Mouse (Mus musculus) heart, adult 2 months (tissue): ENCODE results near the gene Gm40193. TPM values are rescaled to one million over a fixed set of nuclear protein-coding genes. Genes with fewer than 3 reads are reported as not detected.
A peak's percentile ranks its signal among the peaks of the same experiment; 100 is the strongest.

Experiments
- DNase-seq, 2 experiments: peaks; one replicate each; pipeline ENCODE4 v3.0.0; 2021
- H3K27ac ChIP-seq: fragments of 200-600 bp; 2 replicates; pipeline ENCODE4 v1.8.1; 2022
- H3K27me3 ChIP-seq: fragments of 200-500 bp; 2 replicates; pipeline ENCODE4 v1.6.1; 2012; ENCODE audit warnings: mild to moderate bottlenecking, low read length, inconsistent platforms, mixed read lengths; ENCODE audit not compliant: control insufficient read depth, insufficient read depth
- H3K36me3 ChIP-seq: fragments of 200-500 bp; 2 replicates; pipeline ENCODE4 v1.6.1; 2012; ENCODE audit warnings: low read length, inconsistent platforms; ENCODE audit not compliant: control insufficient read depth, insufficient read depth
- H3K4me1 ChIP-seq: fragments of 200-500 bp; 2 replicates; pipeline ENCODE4 v1.6.1; 2011; ENCODE audit warnings: low read length; ENCODE audit not compliant: control insufficient read depth, insufficient read depth
- H3K4me3 ChIP-seq: fragments of 200-600 bp; 2 replicates; pipeline ENCODE4 v1.8.1; 2022
- H3K79me2 ChIP-seq: fragments of 200-500 bp; replicated peaks from 2 replicates; pipeline ENCODE4 v1.6.1; 2012; ENCODE audit warnings: mild to moderate bottlenecking, inconsistent platforms, low read length, moderate library complexity, mixed read lengths; ENCODE audit not compliant: control insufficient read depth, insufficient read depth
- H3K9ac ChIP-seq: fragments of 200-500 bp; 2 replicates; pipeline ENCODE4 v1.6.1; 2012; ENCODE audit warnings: low read depth, mild to moderate bottlenecking, control low read depth, inconsistent platforms, low read length, mixed read lengths
- CTCF ChIP-seq: fragments of 200-600 bp; IDR thresholded peaks from 2 replicates; pipeline ENCODE4 v1.8.1; 2022; ENCODE audit warnings: antibody characterized with exemption, mild to moderate bottlenecking, moderate library complexity
- EP300 ChIP-seq: fragments of 200-500 bp; IDR thresholded peaks from 2 replicates; pipeline ENCODE4 v1.6.1; 2011; ENCODE audit warnings: low read depth, low read length, control low read depth; ENCODE audit not compliant: insufficient read depth
- POLR2A ChIP-seq: fragments of 200-500 bp; IDR thresholded peaks from 2 replicates; pipeline ENCODE4 v1.6.1; 2011; ENCODE audit warnings: mild to moderate bottlenecking, low read depth, low read length, control low read depth; ENCODE audit not compliant: insufficient read depth
- WGBS: fragments of 180-500 bp; shearing (Covaris S2); methylation state at CpG from one replicate; pipeline ENCODE4 v1.1.7; 2018; 5-methylcytosine and 5-hydroxymethylcytosine counted together
- intact Hi-C: fragments of 180-260 bp; cut with DNase I; formaldehyde crosslinking; loops from one replicate; pipeline ENCODE4 v1.15.1; 2025
- polyA plus RNA-seq: library from polyadenylated mRNA; depleted of rRNA; stranded (reverse); fragments of >200 nt; gene quantifications from 2 replicates; pipeline ENCODE4 v1.2.3, GENCODE M21; 2012; rRNA removed
- total RNA-seq, 2 experiments: library from RNA; stranded (reverse); gene quantifications; 2 replicates each; pipeline ENCODE4 v1.2.3; 2021

Gene Gm40193
- total and polyA plus RNA-seq, 3 experiments: not detected

- no peak for TF ChIP-seq POLR2A
- no peak for TF ChIP-seq CTCF
- TF ChIP-seq EP300: no peak
- whole genome bisulfite sequencing: 92% methylated on average over 1 of the region's 1 CpGs
- intact Hi-C loops: loop anchor here (1.0 kb wide), 1 partner anchor 48 kb away; no protein-coding TSS in a partner anchor
- Histone ChIP-seq H3K4me1 (no peaks in the 10 kb centered on the region), H3K9ac (no peak overlapping the region), H3K79me2 (no peaks in the 10 kb centered on the region), H3K4me3 (no peak overlapping the region), H3K27me3 (no peaks in the 10 kb centered on the region), H3K36me3 (no peaks in the 10 kb centered on the region), H3K27ac (no peak overlapping the region)
- no peak for DNase-seq
These were observed 32.3 kb downstream of the Gm40193 start for GRCm38 (mm10) chr11:70500476-70500812.

- no peaks in the 10 kb centered on the region for H3K4me1 ChIP-seq
- H3K27ac ChIP-seq: no peak overlapping the region
- no peak overlapping the region for H3K9ac ChIP-seq
- no peaks in the 10 kb centered on the region for H3K27me3 ChIP-seq
- H3K4me3 ChIP-seq: no peak overlapping the region
- H3K36me3 ChIP-seq: no peaks in the 10 kb centered on the region
- 58% methylated on average over 14 of the region's 14 CpGs for WGBS
- TF ChIP-seq POLR2A: no peak
- TF ChIP-seq CTCF: peak; percentile 76
- H3K79me2 ChIP-seq: no peaks in the 10 kb centered on the region
- DNase-seq: peak in 1 of 2 experiments; percentile 31
- intact Hi-C loops: loop anchor here (1.0 kb wide), 1 partner anchor 48 kb away; no protein-coding TSS in a partner anchor
These were observed 32.9 kb downstream of the Gm40193 start for GRCm38 (mm10) chr11:70499566-70500475.

GRCm38 (mm10) chr11:70489684-70490083 is 43.1 kb downstream of the Gm40193 start:
- no peaks in the 10 kb centered on the region for H3K27me3 ChIP-seq
- peaks cover 1% of the 10 kb centered on the region; the same call in 1 of the 2 replicates for H3K4me1 ChIP-seq
- 0 out of 2 replicates have a peak overlapping the region, but pooled peaks have one; percentile 1 for H3K27ac ChIP-seq
- DNase-seq: peak in 1 of 2 experiments; percentile 34
- no peaks in the 10 kb centered on the region for H3K36me3 ChIP-seq
- no peak overlapping the region for H3K9ac ChIP-seq
- WGBS: 68% methylated on average over 6 of the region's 6 CpGs
- intact Hi-C loops: no loop called here
- no peaks in the 10 kb centered on the region for H3K79me2 ChIP-seq
- no peak overlapping the region for H3K4me3 ChIP-seq
- TF ChIP-seq CTCF (no peak), EP300 (no peak), POLR2A (no peak)

GRCm38 (mm10) chr11:70489138-70489537 is 43.6 kb downstream of the Gm40193 start:
- Histone ChIP-seq H3K4me3 (no peak overlapping the region), H3K79me2 (no peaks in the 10 kb centered on the region), H3K27ac (peak overlapping the region; percentile 1; the same call in 1 of the 2 replicates), H3K9ac (no peak overlapping the region), H3K4me1 (peaks cover 1% of the 10 kb centered on the region; the same call in 1 of the 2 replicates), H3K36me3 (no peaks in the 10 kb centered on the region), H3K27me3 (no peaks in the 10 kb centered on the region)
- 0 out of 2 replicates have a peak, but pooled peaks have one; percentile 26 for TF ChIP-seq EP300
- no peak for TF ChIP-seq CTCF
- intact Hi-C loops: no loop called here
- WGBS: 70% methylated on average over 3 of the region's 3 CpGs
- peak in 1 of 2 experiments; percentile 23 for DNase-seq

GRCm38 (mm10) chr11:70487816-70488215 is 44.9 kb downstream of the Gm40193 start:
- no peak for DNase-seq
- no peaks in the 10 kb centered on the region for H3K27me3 ChIP-seq
- H3K27ac ChIP-seq: no peak overlapping the region
- H3K36me3 ChIP-seq: no peaks in the 10 kb centered on the region
- H3K9ac ChIP-seq: no peak overlapping the region
- intact Hi-C loops: no loop called here
- 22% methylated on average over 4 of the region's 4 CpGs for WGBS
- no peak for TF ChIP-seq POLR2A
- TF ChIP-seq EP300: no peak
- TF ChIP-seq CTCF: no peak
- no peaks in the 10 kb centered on the region for H3K79me2 ChIP-seq
- peaks cover 2% of the 10 kb centered on the region for H3K4me1 ChIP-seq
- H3K4me3 ChIP-seq: no peak overlapping the region

- H3K79me2 ChIP-seq: no peaks in the 10 kb centered on the region
- 45% methylated on average over 2 of the region's 2 CpGs for WGBS
- intact Hi-C loops: no loop called here
- DNase-seq: no peak
- no peak overlapping the region for H3K9ac ChIP-seq
- no peak overlapping the region for H3K27ac ChIP-seq
- no peaks in the 10 kb centered on the region for H3K36me3 ChIP-seq
- peaks cover 3% of the 10 kb centered on the region for H3K4me1 ChIP-seq
- H3K27me3 ChIP-seq: no peaks in the 10 kb centered on the region
- H3K4me3 ChIP-seq: no peak overlapping the region
- TF ChIP-seq EP300 (no peak), CTCF (no peak), POLR2A (no peak)
These were observed 47.2 kb downstream of the Gm40193 start for GRCm38 (mm10) chr11:70485498-70485897.

Other genes starting within 250 kb of the Gm40193 start
- under 1 TPM in 1 of 2 experiments, not detected in 1; 0.16 TPM for gene Alox12e, start 210.3 kb downstream of the Gm40193 start, total RNA-seq
- gene Alox12e, start 210.3 kb downstream of the Gm40193 start, polyA plus RNA-seq: 0.10 TPM in 1 of 2 replicates, not detected in the other
- 10 to 100 TPM in 1 of 2 experiments, 1 to 10 TPM in 1; 5.5 to 13.7 TPM for gene Alox15, start 180.9 kb downstream of the Gm40193 start, total RNA-seq
- gene Alox15, start 180.9 kb downstream of the Gm40193 start, polyA plus RNA-seq: 1.5 and 2.9 TPM in 2 replicates
- 10 to 100 TPM; 17.0 to 20.7 TPM for gene Pelp1, start 122.9 kb downstream of the Gm40193 start, total RNA-seq
- 12.4 and 13.0 TPM in 2 replicates for gene Pelp1, start 122.9 kb downstream of the Gm40193 start, polyA plus RNA-seq
- gene Arrb2, start 100.3 kb downstream of the Gm40193 start, total RNA-seq: 10 to 100 TPM; 10.2 to 10.8 TPM
- gene Arrb2, start 100.3 kb downstream of the Gm40193 start, polyA plus RNA-seq: 23.6 and 27.6 TPM in 2 replicates
- gene Med11, start 81.0 kb downstream of the Gm40193 start, total RNA-seq: 1 to 10 TPM; 6.6 to 6.7 TPM
- 7.8 and 9.7 TPM in 2 replicates for gene Med11, start 81.0 kb downstream of the Gm40193 start, polyA plus RNA-seq
- 1 to 10 TPM; 1.3 to 2.9 TPM for gene Zmynd15, start 73.5 kb downstream of the Gm40193 start, total RNA-seq
- 3.2 and 3.8 TPM in 2 replicates for gene Zmynd15, start 73.5 kb downstream of the Gm40193 start, polyA plus RNA-seq
- gene Cxcl16, start 73.0 kb downstream of the Gm40193 start, total RNA-seq: 1 to 10 TPM; 7.9 to 8.8 TPM
- gene Cxcl16, start 73.0 kb downstream of the Gm40193 start, polyA plus RNA-seq: 17.6 and 20.6 TPM in 2 replicates
- 1 to 10 TPM; 1.2 to 1.3 TPM for gene Tm4sf5, start 27.7 kb downstream of the Gm40193 start, total RNA-seq
- gene Tm4sf5, start 27.7 kb downstream of the Gm40193 start, polyA plus RNA-seq: 1.5 and 2.1 TPM in 2 replicates
- not detected for gene Vmo1, start 18.3 kb downstream of the Gm40193 start, total RNA-seq
- gene Vmo1, start 18.3 kb downstream of the Gm40193 start, polyA plus RNA-seq: not detected in 2 replicates
- gene Gltpd2, start 13.7 kb downstream of the Gm40193 start, total RNA-seq: not detected
- gene Gltpd2, start 13.7 kb downstream of the Gm40193 start, polyA plus RNA-seq: not detected in 2 replicates
- 100 to 1,000 TPM; 204 to 231 TPM for gene Psmb6, start 7.6 kb downstream of the Gm40193 start, total RNA-seq
- 296 and 367 TPM in 2 replicates for gene Psmb6, start 7.6 kb downstream of the Gm40193 start, polyA plus RNA-seq
- gene Pld2, start 7.1 kb upstream of the Gm40193 start, total RNA-seq: 1 to 10 TPM; 4.3 to 5.8 TPM
- 15.1 and 21.0 TPM in 2 replicates for gene Pld2, start 7.1 kb upstream of the Gm40193 start, polyA plus RNA-seq
- 10 to 100 TPM; 41.3 to 46.8 TPM for gene Mink1, start 29.9 kb upstream of the Gm40193 start, total RNA-seq
- gene Mink1, start 29.9 kb upstream of the Gm40193 start, polyA plus RNA-seq: 40.8 and 49.6 TPM in 2 replicates
- not detected for gene 4930544D05Rik, start 82.9 kb upstream of the Gm40193 start, total RNA-seq
- 0.31 TPM in 1 of 2 replicates, not detected in the other for gene 4930544D05Rik, start 82.9 kb upstream of the Gm40193 start, polyA plus RNA-seq
- gene Chrne, start 86.3 kb upstream of the Gm40193 start, total RNA-seq: not detected
- gene Chrne, start 86.3 kb upstream of the Gm40193 start, polyA plus RNA-seq: not detected in 2 replicates
- under 1 TPM; 0.34 to 0.98 TPM for gene Gp1ba, start 106.2 kb upstream of the Gm40193 start, total RNA-seq
- gene Gp1ba, start 106.2 kb upstream of the Gm40193 start, polyA plus RNA-seq: 0.29 and 0.59 TPM in 2 replicates
- gene Rnf167, start 114.3 kb upstream of the Gm40193 start, total RNA-seq: 10 to 100 TPM; 50.8 to 58.7 TPM
- 65.0 and 80.9 TPM in 2 replicates for gene Rnf167, start 114.3 kb upstream of the Gm40193 start, polyA plus RNA-seq
- 100 to 1,000 TPM; 532 to 626 TPM for gene Slc25a11, start 114.5 kb upstream of the Gm40193 start, total RNA-seq
- 632 and 932 TPM in 2 replicates for gene Slc25a11, start 114.5 kb upstream of the Gm40193 start, polyA plus RNA-seq
- gene Pfn1, start 121.7 kb upstream of the Gm40193 start, total RNA-seq: 100 to 1,000 TPM; 270 to 280 TPM
- 439 and 479 TPM in 2 replicates for gene Pfn1, start 121.7 kb upstream of the Gm40193 start, polyA plus RNA-seq
- gene Eno3, start 124.3 kb upstream of the Gm40193 start, total RNA-seq: 1,000 to 10,000 TPM; 1,523 to 1,659 TPM
- gene Eno3, start 124.3 kb upstream of the Gm40193 start, polyA plus RNA-seq: 1,222 and 1,919 TPM in 2 replicates
- gene Spag7, start 136.5 kb upstream of the Gm40193 start, total RNA-seq: 10 to 100 TPM; 82.8 to 99.4 TPM
- 72.9 and 87.8 TPM in 2 replicates for gene Spag7, start 136.5 kb upstream of the Gm40193 start, polyA plus RNA-seq
- gene Camta2, start 155.2 kb upstream of the Gm40193 start, total RNA-seq: 10 to 100 TPM; 37.8 to 37.9 TPM
- 27.6 and 32.5 TPM in 2 replicates for gene Camta2, start 155.2 kb upstream of the Gm40193 start, polyA plus RNA-seq
- gene Inca1, start 167.2 kb upstream of the Gm40193 start, total RNA-seq: 1 to 10 TPM; 6.3 to 6.9 TPM
- 4.6 and 5.4 TPM in 2 replicates for gene Inca1, start 167.2 kb upstream of the Gm40193 start, polyA plus RNA-seq
- 100 to 1,000 TPM; 477 to 524 TPM for gene Kif1c, start 167.6 kb upstream of the Gm40193 start, total RNA-seq
- 153 and 228 TPM in 2 replicates for gene Kif1c, start 167.6 kb upstream of the Gm40193 start, polyA plus RNA-seq
- 1 to 10 TPM; 7.5 to 8.5 TPM for gene Zfp3, start 231.3 kb upstream of the Gm40193 start, total RNA-seq
- 1.5 and 3.5 TPM in 2 replicates for gene Zfp3, start 231.3 kb upstream of the Gm40193 start, polyA plus RNA-seq